Mouse (Mus musculus) embryonic stem cell, embryonic (primary cell): ENCODE measurements around the gene Dcn.

Experiments
- CTCF ChIA-PET, 4 experiments: fragments of 300-600 bp in 2 of 4; fragments of 350-600 bp in 2 of 4; sonication (Branson Sonifier 250); formaldehyde crosslinking; loops; one replicate each; lab custom pipeline; 2022; ENCODE audit warnings: inconsistent platforms in 2 of 4; lab: Charles Lee
- POLR2A ChIA-PET, 4 experiments: fragments of 300-600 bp in 2 of 4; fragments of 350-600 bp in 2 of 4; sonication (Branson Sonifier 250); formaldehyde crosslinking; loops; one replicate each; lab custom pipeline; 2022; ENCODE audit warnings: antibody characterized with exemption in 4 of 4, inconsistent platforms in 1 of 4; lab: Charles Lee

Dcn gene

DNA sequence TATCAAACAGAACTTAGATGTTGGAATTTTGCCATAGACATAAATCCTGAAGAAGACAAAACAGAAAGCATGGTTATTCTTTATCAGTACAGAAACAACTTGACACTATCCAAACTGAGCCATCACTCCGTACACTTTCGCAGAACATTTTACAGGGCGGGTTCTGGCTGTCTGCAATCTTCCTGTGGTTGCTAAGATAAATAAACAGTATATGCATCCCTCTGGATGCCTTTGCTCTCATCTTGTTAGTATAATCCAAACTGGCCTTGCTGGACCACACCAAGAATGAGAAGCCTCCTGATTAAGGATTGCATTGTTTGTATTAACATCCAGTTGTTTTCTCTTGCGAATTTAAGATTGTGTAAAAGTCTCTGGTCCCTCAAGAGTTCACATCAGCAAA, 56.3 kb downstream of the Dcn start:
- ChIA-PET CTCF (no interaction called here), POLR2A (interaction anchor here in 1 of 4 experiments (0.6 kb wide), 1 partner anchor 160 kb away, joined by 3 read pairs; no protein-coding TSS in a partner anchor)

DNA sequence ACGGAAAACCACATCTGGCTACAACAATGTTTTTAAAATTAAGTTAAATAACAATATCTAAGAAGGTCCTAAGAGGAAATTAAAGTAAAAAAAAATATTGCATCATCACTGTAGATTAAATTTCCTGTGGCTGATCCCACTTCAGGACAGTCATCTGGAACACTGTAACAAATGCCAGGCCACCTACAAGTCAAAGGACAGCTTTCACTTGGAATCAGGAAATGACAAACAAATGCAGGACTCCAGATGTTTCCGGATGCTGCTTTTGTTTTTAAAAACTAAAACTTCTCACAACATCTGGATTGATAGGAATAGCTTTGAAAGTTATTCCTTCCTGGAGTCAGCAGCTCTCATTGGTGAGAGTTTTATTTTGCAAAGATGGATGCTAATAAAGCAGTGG, 57.5 kb downstream of the Dcn start:
- POLR2A ChIA-PET: no interaction called here
- CTCF ChIA-PET: no interaction called here

DNA sequence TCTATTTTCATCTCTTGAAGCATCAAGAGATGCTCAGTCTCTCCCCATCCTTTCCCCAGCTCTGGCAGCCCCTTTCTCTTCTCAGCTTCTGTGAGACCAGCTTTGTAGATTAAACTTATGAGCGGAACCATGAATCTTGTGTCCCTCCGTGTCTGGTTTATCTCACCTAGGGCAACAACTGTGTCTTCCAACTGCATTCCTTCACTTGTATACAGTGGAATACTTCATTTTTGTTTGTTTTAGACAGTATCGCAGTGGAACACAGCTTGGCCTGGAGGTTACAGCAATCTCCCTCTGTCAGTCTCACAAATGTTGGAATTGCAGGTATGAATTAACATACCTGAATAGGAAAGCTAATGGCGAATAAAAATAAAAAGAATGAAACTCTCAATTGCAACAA, 58.8 kb downstream of the Dcn start:
- POLR2A ChIA-PET: no interaction called here
- CTCF ChIA-PET: no interaction called here

DNA sequence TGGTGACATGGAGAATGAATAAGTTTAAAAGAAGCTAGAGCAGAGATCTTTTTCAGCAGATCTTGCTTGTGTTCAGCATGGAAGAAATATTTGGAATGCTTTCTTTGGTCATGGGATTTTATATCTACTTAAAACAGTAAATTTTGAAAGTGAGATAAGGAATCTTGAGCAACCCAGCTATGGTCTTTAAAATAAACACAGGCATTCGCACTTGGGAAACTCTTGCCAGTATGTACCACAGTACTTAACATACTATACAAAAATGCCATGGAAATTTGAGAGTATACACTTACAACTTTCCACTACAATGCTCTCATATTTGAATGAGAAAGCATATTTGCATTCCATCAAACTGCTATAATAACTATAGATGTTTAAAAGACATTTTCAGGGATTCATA, 68.3 kb downstream of the Dcn start:
- POLR2A ChIA-PET: no interaction called here
- CTCF ChIA-PET: no interaction called here

- ChIA-PET POLR2A (no interaction called here), CTCF (no interaction called here)
Measured at GRCm38 (mm10) chr10:97564957-97565856, 85.8 kb downstream of the Dcn start, which contains the start of gene Lum. Gene Lum (plus strand): TSS chr10:97565128.

- ChIA-PET CTCF (interaction anchor here in 1 of 4 experiments (0.6 kb wide), 1 partner anchor 1274 kb away, joined by 3 read pairs; no protein-coding TSS in a partner anchor), POLR2A (no interaction called here)
Measured at GRCm38 (mm10) chr10:97567489-97568135, 88.2 kb downstream of the Dcn start.
